Comparison of ENCODE assay signal across 1 mouse cellular context in the genomic region with DNA sequence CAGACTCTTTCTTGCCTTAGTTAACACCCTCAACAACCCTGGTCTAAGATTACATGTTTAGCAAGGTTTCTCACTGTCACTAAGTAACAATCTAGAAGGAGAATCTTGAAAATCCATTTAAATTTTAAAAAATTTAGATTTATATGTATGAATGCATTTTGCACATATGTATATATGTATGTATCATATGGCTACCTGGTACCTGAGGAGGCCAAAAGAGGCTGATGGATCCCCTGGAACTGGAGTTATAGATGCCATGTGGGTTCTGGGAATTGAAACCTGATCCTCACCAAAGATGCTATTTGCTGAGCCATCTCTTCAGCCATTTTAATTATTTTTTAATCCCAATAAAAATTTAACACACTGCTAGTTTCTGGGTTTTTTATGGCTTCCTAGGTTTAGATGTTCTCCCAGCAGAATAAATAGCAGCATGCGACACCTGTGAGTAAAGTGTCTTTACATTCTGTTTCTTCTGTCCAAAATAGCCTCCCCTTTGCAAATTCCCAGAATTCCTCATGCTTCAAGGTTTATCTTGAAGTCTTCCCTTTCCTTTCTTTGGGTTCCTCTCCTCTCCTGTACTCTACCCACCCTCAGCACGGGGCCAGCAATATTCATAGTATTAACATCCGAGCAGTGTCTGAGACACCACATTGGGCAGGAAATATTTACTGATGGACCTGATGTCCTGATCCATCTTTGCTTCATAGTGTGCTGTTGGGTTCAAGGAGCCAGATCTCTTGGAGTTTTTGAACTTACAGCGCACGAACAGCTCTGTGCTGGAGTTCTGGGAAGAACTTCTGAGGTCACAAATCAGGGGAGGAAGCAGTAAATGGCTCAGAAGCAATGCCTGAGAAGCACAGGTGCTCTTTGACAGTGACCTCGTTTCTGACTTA.
TF ChIP-seq lines count a peak whose summit lies in the region.

No protein-coding gene starts in this region.

TF ChIP-seq in MEL, 35 proteins besides CTCF, POLR2A, EP300 and RAD21 (continued from another document):
- TF ChIP-seq GATA1 (IDR thresholded peaks at IDR 0.05; ENCODE audit: low read depth, low read length) (no peak), CHD1 (IDR thresholded peaks at IDR 0.05; ENCODE audit: low read depth, low read length) (no peak), CHD2 (IDR thresholded peaks at IDR 0.05; ENCODE audit: low read length) (no peak), MEF2A (IDR thresholded peaks at IDR 0.05; ENCODE audit: extremely low read depth, insufficient replicate concordance, low read depth, low read length, poor library complexity, severe bottlenecking) (no peak), USF2 (IDR thresholded peaks at IDR 0.05; ENCODE audit: borderline replicate concordance in 1 of 2, insufficient read depth in 1 of 2, low read depth in 1 of 2, low read length in 2 of 2) (no peak), NRF1 (IDR thresholded peaks at IDR 0.05; ENCODE audit: insufficient read depth, low read depth, low read length, poor library complexity, severe bottlenecking) (no peak), MYB (IDR thresholded peaks at IDR 0.05; ENCODE audit: low read depth, low read length) (no peak)
TF ChIP-seq in MEL: peak in this region for 0.
